Mouse (Mus musculus) forebrain, embryonic 10.5 days (tissue): ENCODE measurements around the gene Zfp292. TPM values are rescaled to one million over a fixed set of nuclear protein-coding genes. Genes with fewer than 3 reads are reported as not detected.
"Not testable (repeated sequence)": the region's sequence is repeated elsewhere in the genome, so short reads cannot be mapped to it uniquely, and the experiment has no call there.

Experiments
- DNase-seq: peaks from one replicate; pipeline ENCODE4 v3.0.0-alpha.2; 2017; ENCODE audit warnings: low spot score; ENCODE audit errors: extremely low spot score
- H3K27ac ChIP-seq: fragments of 300-500 bp; sonication (generic); 2 replicates; pipeline ENCODE4 v1.5.1; 2016; ENCODE audit warnings: mild to moderate bottlenecking
- H3K27me3 ChIP-seq: fragments of 300-500 bp; sonication (generic); 2 replicates; pipeline ENCODE4 v1.6.1; 2016; ENCODE audit warnings: mild to moderate bottlenecking; ENCODE audit not compliant: poor library complexity, severe bottlenecking
- H3K36me3 ChIP-seq: fragments of 300-500 bp; sonication (generic); replicated peaks from 2 replicates; pipeline ENCODE4 v1.6.1; 2016; ENCODE audit warnings: mild to moderate bottlenecking, moderate library complexity
- H3K4me1 ChIP-seq: fragments of 300-500 bp; sonication (generic); 2 replicates; pipeline ENCODE4 v1.6.1; 2016
- H3K4me3 ChIP-seq: fragments of 300-500 bp; sonication (generic); 2 replicates; pipeline ENCODE4 v1.5.1; 2016; ENCODE audit warnings: mild to moderate bottlenecking, moderate library complexity
- H3K9me3 ChIP-seq: fragments of 300-500 bp; sonication (generic); 2 replicates; pipeline ENCODE4 v1.6.1; 2016; ENCODE audit warnings: mild to moderate bottlenecking, moderate library complexity
- WGBS: fragments of 180-500 bp; shearing (Covaris S2); methylation state at CpG from one replicate; pipeline ENCODE4 v1.1.7; 2016; 5-methylcytosine and 5-hydroxymethylcytosine counted together
- polyA plus RNA-seq: library from polyadenylated mRNA; unstranded; fragments of >200 nt; fragmentation: Nextera tagmentation; extraction: Ambion mirVana; gene quantifications from 2 replicates; pipeline ENCODE4 v1.2.1, GENCODE M21; 2016

The Zfp292 gene
- 24.6 TPM in 2 replicates for polyA plus RNA-seq

- under 1% methylated on average over 44 of the region's 44 CpGs for WGBS
- peak within 1 kb of the TSS; percentile 100 for H3K27ac ChIP-seq
Measured at GRCm38 (mm10) chr4:34882818-34883217, at the start of gene Zfp292. Gene Zfp292, minus strand, starts transcription at chr4:34882960.

DNA sequence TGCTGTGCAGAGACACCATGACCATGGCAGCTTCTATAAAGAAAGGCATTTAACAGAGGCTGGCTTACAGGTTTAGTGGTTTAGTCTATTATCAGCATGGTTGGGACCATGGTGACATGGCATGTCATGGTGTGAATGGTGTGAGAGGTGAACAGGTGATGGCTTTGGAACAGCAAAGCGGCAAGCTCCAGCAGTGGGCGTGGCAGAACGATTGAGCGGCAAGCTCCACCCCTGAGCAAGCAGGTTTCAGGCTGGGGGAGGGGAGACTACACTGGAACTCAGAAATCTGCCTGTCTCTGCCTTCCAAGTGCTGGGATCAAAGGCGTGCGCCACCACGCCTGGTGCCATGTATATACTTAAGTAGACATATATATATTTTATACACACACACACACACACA is 45.6 kb upstream of the Zfp292 start:
- not testable (repeated sequence) for H3K27ac ChIP-seq, H3K36me3 ChIP-seq, H3K9me3 ChIP-seq, H3K4me3 ChIP-seq, H3K27me3 ChIP-seq, DNase-seq, H3K4me1 ChIP-seq
- 76% methylated on average over 7 of the region's 7 CpGs for WGBS

More at GRCm38 (mm10) chr4:34882818-34883217, at the start of gene Zfp292:
- Histone ChIP-seq H3K9me3 (peaks cover 14% of the 10 kb centered on the region; the same call in 1 of the 2 replicates), H3K36me3 (peaks cover 35% of the 10 kb centered on the region), H3K4me1 (peaks cover 46% of the 10 kb centered on the region), H3K4me3 (peak within 1 kb of the TSS; percentile 83), H3K27me3 (peaks cover 3% of the 10 kb centered on the region)
- peak; percentile 95 for DNase-seq

DNA sequence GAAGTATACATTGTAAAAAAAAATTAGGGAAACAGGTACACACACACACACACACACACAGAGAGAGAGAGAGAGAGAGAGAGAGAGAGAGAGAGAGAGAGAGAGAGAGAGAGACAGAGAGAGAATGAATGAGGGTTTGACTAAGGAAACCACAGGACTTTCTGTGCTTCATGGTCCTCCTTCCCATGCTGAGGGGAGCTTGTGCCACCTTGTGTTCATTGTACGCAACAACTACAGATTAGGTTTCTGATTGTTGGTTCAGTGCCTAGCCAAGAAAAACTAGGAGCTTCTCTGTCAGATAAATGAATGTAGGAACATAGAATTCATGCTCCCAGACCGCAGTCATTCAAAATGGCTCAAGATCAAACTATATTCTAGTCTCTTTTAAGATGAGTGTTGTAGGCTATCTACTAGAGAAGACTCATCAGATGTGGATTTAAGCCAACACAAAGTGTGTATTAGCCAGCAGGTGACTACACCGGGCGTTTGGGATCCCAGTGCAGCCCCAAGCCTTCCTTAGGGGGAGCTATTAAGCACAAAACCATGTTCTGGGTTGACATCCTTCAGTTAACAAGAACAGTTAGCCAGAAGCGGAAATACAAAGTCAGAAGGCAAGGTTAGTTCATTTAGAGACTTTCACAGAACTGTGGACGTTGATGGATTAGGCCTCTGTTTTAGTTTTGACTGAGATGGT is 39.6 kb upstream of the Zfp292 start:
- 66% methylated on average over 6 of the region's 6 CpGs for WGBS
- H3K4me3 ChIP-seq = no peak overlapping the region
- no peaks in the 10 kb centered on the region for H3K9me3 ChIP-seq
- H3K27me3 ChIP-seq = no peaks in the 10 kb centered on the region
- H3K4me1 ChIP-seq = peaks cover 4% of the 10 kb centered on the region; the same call in 1 of the 2 replicates
- DNase-seq = no peak
- H3K27ac ChIP-seq = no peak overlapping the region
- H3K36me3 ChIP-seq = no peaks in the 10 kb centered on the region

DNA sequence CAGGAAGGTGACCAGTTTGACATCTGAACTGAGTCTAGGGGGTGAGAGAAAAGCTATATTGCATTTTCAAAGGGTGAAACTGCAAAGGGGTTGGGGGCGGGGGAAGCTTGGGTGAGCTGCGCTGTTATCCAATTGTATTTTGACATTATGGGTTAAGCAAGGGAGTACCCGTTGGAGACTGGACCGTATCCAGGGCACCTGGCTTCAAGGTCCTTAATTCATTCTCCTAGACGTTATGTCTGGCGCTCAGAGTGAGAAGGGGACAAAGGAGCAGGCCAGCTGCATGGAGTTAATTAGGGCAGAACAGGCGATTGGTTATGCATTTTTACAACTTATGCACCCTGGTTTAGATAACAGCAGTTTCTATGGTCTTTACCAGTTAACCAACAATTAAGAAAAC is 34.6 kb upstream of the Zfp292 start:
- WGBS = 52% methylated on average over 7 of the region's 7 CpGs
- H3K4me1 ChIP-seq = peaks cover 6% of the 10 kb centered on the region; the same call in 1 of the 2 replicates
- no peaks in the 10 kb centered on the region for H3K27me3 ChIP-seq
- no peak overlapping the region for H3K4me3 ChIP-seq
- no peak overlapping the region for H3K27ac ChIP-seq
- H3K9me3 ChIP-seq = no peaks in the 10 kb centered on the region
- no peak for DNase-seq
- no peaks in the 10 kb centered on the region for H3K36me3 ChIP-seq

DNA sequence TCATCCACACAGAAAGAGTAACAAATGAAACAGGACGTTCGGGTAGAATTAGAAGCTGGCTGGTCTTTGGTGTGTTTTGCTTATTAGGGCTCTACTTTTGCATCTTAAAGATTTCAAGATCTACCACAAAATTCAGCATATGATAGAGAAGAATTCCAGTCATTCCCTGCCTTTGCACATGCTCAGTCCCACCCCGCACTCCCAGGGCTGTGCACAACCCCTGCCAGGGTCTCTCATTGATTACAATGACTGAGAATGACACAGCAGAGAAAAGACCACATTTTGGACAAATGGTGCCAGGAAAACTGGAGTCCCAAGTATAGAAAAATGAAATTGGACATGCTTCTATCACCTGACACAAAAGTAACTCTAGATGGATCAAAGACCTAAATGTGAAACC is 29.4 kb upstream of the Zfp292 start:
- H3K36me3 ChIP-seq = no peaks in the 10 kb centered on the region
- WGBS = 85% methylated on average over 3 of the region's 3 CpGs

GRCm38 (mm10) chr4:34911401-34911800 is 28.6 kb upstream of the Zfp292 start:
- H3K36me3 ChIP-seq = no peaks in the 10 kb centered on the region
- H3K4me3 ChIP-seq = no peak overlapping the region
- H3K9me3 ChIP-seq = no peaks in the 10 kb centered on the region
- no peak overlapping the region for H3K27ac ChIP-seq
- H3K4me1 ChIP-seq = no peaks in the 10 kb centered on the region
- no peaks in the 10 kb centered on the region for H3K27me3 ChIP-seq
- no peak for DNase-seq
- 78% methylated on average over 3 of the region's 3 CpGs for WGBS

More for the DNA sequence above, 29.4 kb upstream of the Zfp292 start:
- Histone ChIP-seq H3K27me3 (no peaks in the 10 kb centered on the region), H3K9me3 (no peaks in the 10 kb centered on the region), H3K27ac (no peak overlapping the region), H3K4me3 (no peak overlapping the region), H3K4me1 (peaks cover under 1% of the 10 kb centered on the region; the same call in 1 of the 2 replicates)
- DNase-seq = no peak

DNA sequence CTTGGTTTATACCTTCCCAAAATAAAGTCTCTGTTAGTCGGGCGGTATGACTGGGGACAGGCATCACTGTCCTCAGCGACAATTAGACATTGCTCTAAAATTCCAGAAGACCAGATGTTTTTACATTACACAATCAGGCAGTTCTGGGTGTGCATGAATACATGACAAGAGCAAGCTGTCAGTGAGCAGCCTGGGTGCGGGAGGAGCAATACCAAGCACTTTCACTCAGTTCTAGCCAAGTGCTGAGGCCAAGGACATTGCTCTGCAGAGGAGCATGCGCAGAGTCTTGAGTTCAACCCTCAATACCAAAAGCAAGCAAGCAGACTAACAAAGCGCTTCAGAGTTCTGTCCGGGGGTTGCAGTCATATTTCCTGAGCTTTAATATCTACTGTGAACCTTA is 25.4 kb upstream of the Zfp292 start:
- no peak overlapping the region for H3K4me3 ChIP-seq
- 94% methylated on average over 7 of the region's 7 CpGs for WGBS
- H3K36me3 ChIP-seq = no peaks in the 10 kb centered on the region
- H3K4me1 ChIP-seq = no peaks in the 10 kb centered on the region
- no peaks in the 10 kb centered on the region for H3K27me3 ChIP-seq
- no peak overlapping the region for H3K27ac ChIP-seq
- DNase-seq = no peak
- no peaks in the 10 kb centered on the region for H3K9me3 ChIP-seq

- Histone ChIP-seq H3K9me3 (no peaks in the 10 kb centered on the region), H3K27me3 (no peaks in the 10 kb centered on the region), H3K36me3 (no peaks in the 10 kb centered on the region), H3K27ac (no peak overlapping the region), H3K4me3 (no peak overlapping the region), H3K4me1 (no peaks in the 10 kb centered on the region)
- DNase-seq = no peak
- WGBS = 45% methylated on average over 14 of the region's 14 CpGs
Measured at GRCm38 (mm10) chr4:34907026-34907425, 24.3 kb upstream of the Zfp292 start.

DNA sequence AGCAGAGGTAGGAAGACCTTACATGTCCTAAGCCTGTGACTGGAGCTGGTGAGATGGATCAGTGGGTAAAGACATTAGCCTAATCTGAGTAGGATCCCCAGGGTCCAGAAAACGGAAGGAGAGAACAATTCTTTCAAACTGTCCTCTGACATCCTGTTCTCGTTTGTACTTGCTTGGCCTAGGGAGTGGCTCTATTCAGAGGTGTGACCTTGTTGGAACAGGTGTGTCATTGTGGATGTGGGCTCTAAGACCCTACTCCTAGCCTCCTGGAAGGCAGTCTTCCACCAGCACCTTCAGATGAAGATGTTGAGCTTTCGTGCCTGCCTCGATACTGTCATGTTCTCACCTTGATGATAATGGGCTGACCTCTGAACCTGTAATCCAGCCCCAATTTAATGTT is 23.4 kb upstream of the Zfp292 start:
- Histone ChIP-seq H3K9me3 (no peaks in the 10 kb centered on the region), H3K36me3 (no peaks in the 10 kb centered on the region), H3K27me3 (no peaks in the 10 kb centered on the region), H3K4me3 (no peak overlapping the region), H3K27ac (no peak overlapping the region), H3K4me1 (no peaks in the 10 kb centered on the region)
- WGBS = 82% methylated on average over 4 of the region's 4 CpGs
- DNase-seq = no peak

GRCm38 (mm10) chr4:34905396-34905795 is 22.6 kb upstream of the Zfp292 start:
- no peak overlapping the region for H3K4me3 ChIP-seq
- H3K27ac ChIP-seq = no peak overlapping the region
- no peaks in the 10 kb centered on the region for H3K36me3 ChIP-seq
- H3K27me3 ChIP-seq = no peaks in the 10 kb centered on the region
- WGBS = 60% methylated on average over 5 of the region's 5 CpGs
- DNase-seq = no peak
- H3K9me3 ChIP-seq = no peaks in the 10 kb centered on the region
- no peaks in the 10 kb centered on the region for H3K4me1 ChIP-seq

DNA sequence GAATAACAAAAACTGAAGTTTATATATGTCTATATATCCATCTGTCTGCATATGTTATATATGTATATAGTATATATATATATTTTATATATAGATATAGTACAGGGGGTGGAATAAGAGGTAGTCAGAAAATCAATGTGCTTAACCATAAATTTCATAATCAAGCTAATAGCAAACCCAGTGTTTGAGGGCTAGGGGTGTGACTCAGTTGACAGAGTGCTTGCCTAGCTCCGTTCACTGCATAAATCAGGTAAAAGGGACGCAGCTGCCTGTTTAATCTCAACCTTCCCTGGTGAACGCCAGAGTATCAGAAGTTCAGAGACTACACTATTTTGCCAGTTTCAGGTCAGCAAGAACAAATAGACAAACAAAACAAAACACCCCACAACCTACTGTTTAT is 18.8 kb upstream of the Zfp292 start:
- H3K36me3 ChIP-seq, H3K27ac ChIP-seq, DNase-seq, H3K4me1 ChIP-seq, H3K9me3 ChIP-seq, H3K27me3 ChIP-seq, H3K4me3 ChIP-seq: not testable (repeated sequence)
- WGBS = 91% methylated on average over 3 of the region's 3 CpGs

- Histone ChIP-seq H3K9me3 (no peaks in the 10 kb centered on the region), H3K27ac (no peak overlapping the region), H3K4me3 (no peak overlapping the region), H3K4me1 (peaks cover 4% of the 10 kb centered on the region; the same call in 1 of the 2 replicates), H3K36me3 (no peaks in the 10 kb centered on the region), H3K27me3 (no peaks in the 10 kb centered on the region)
- 82% methylated on average over 4 of the region's 4 CpGs for WGBS
- no peak for DNase-seq
Measured at GRCm38 (mm10) chr4:34901166-34901565, 18.4 kb upstream of the Zfp292 start.

DNA sequence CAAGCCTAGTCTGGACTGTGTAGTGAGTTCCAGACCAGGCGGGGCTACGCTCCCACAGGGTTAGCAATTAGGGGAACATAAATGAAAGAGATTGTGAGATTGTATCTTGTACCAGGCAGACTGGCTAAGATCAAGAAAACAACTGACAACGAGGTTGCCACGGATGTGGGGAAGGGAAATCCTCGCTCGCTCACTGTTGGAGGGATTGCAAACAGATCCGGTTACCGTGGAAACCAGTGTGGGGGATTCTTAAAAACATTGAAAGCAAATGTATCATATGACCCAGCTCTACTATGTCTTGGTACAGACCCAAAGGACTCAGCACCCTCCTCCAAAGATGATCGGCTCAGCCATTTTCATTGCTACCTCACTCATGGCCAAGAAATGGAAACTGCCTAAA is 17.4 kb upstream of the Zfp292 start:
- H3K36me3 ChIP-seq = no peaks in the 10 kb centered on the region
- H3K27ac ChIP-seq = no peak overlapping the region
- H3K9me3 ChIP-seq = no peaks in the 10 kb centered on the region
- H3K27me3 ChIP-seq = no peaks in the 10 kb centered on the region
- peaks cover 4% of the 10 kb centered on the region; the same call in 1 of the 2 replicates for H3K4me1 ChIP-seq
- H3K4me3 ChIP-seq = no peak overlapping the region
- DNase-seq = no peak
- 71% methylated on average over 9 of the region's 9 CpGs for WGBS
